Mouse (Mus musculus) hindbrain, postnatal 0 days (tissue): ENCODE results near the gene Arl1. TPM values are rescaled to one million over a fixed set of nuclear protein-coding genes. Genes with fewer than 3 reads are reported as not detected.
A peak's percentile ranks its signal among the peaks of the same experiment; 100 is the strongest.

Experiments
- ATAC-seq: fragments of 200-750 bp; cut with Nextera tagmentation; 2 replicates; pipeline ENCODE4 v1.8.0; 2017; ENCODE audit warnings: mild to moderate bottlenecking, moderate TSS enrichment, moderate library complexity
- DNase-seq: peaks from one replicate; pipeline ENCODE4 v3.0.0-alpha.2; 2015; ENCODE audit warnings: low spot score
- H3K27ac ChIP-seq: fragments of 300-500 bp; sonication (generic); 2 replicates; pipeline ENCODE4 v1.5.1; 2014; ENCODE audit warnings: mild to moderate bottlenecking
- H3K27me3 ChIP-seq: fragments of 300-500 bp; sonication (generic); 2 replicates; pipeline ENCODE4 v1.6.1; 2014; ENCODE audit warnings: low read length, mixed read lengths; ENCODE audit not compliant: insufficient read depth
- H3K36me3 ChIP-seq: fragments of 300-500 bp; sonication (generic); 2 replicates; pipeline ENCODE4 v1.6.1; 2014; ENCODE audit warnings: low read length, mixed read lengths; ENCODE audit not compliant: insufficient read depth
- H3K4me1 ChIP-seq: fragments of 300-500 bp; sonication (generic); 2 replicates; pipeline ENCODE4 v1.6.1; 2014; ENCODE audit warnings: antibody characterized with exemption, low read length, mixed read lengths; ENCODE audit not compliant: insufficient read depth
- H3K4me2 ChIP-seq: fragments of 300-500 bp; sonication (generic); 2 replicates; pipeline ENCODE4 v1.6.1; 2014; ENCODE audit warnings: low read depth, mild to moderate bottlenecking, low read length, moderate library complexity, mixed read lengths
- H3K4me3 ChIP-seq: fragments of 300-500 bp; sonication (generic); 2 replicates; pipeline ENCODE4 v1.5.1; 2014; ENCODE audit warnings: low read length
- H3K9ac ChIP-seq: fragments of 300-500 bp; sonication (generic); replicated peaks from 2 replicates; pipeline ENCODE4 v1.6.1; 2014; ENCODE audit warnings: mild to moderate bottlenecking, low read length, moderate library complexity, mixed read lengths
- H3K9me3 ChIP-seq: fragments of 300-500 bp; sonication (generic); 2 replicates; pipeline ENCODE4 v1.6.1; 2016; ENCODE audit warnings: low read length, mixed read lengths
- CTCF ChIP-seq: IDR thresholded peaks from 2 replicates; pipeline ENCODE4 v1.5.1; 2016; ENCODE audit warnings: antibody characterized with exemption, control low read depth, low read depth
- WGBS: fragments of 180-500 bp; shearing (Covaris S2); extraction: QIAGEN DNeasy Blood & Tissue Kit; methylation state at CpG from one replicate; pipeline ENCODE4 v1.1.7; 2014; 5-methylcytosine and 5-hydroxymethylcytosine counted together
- polyA plus RNA-seq: library from polyadenylated mRNA; unstranded; fragments of >200 nt; fragmentation: Nextera tagmentation; extraction: Ambion mirVana; gene quantifications from 2 replicates; pipeline ENCODE4 v1.2.1, GENCODE M21; 2015
- total RNA-seq: library from RNA; depleted of rRNA; stranded (reverse); fragments of >200 nt; gene quantifications from 2 replicates; pipeline ENCODE4 v1.2.3, GENCODE M21; 2014

The Arl1 gene
- total and polyA plus RNA-seq, 2 experiments from 2014 or later, result 59.8 to 164 TPM

DNA sequence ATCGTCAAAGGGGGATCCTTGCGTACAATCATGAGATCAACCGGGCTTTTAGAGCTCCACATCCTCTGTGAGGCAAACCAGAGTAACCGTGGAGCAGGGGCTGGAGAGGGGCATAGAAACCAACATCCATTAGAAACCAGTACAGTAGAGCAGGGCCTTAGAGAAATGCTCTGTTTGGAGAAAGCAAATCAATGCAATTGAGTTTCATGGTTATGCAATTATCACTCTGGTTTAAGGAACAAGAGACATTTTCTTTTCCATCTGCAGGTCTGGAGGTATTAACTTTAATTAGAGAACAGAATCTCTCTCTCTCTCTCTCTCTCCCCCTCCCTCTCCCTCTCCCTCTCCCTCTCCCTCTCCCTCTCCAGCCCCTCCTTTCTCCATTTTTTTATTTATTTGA lies 15.9 kb upstream of the Arl1 start:
- no peak for ATAC-seq
- WGBS, result 78% methylated on average over 4 of the region's 4 CpGs
- Histone ChIP-seq H3K27me3 (no peaks in the 10 kb centered on the region), H3K9ac (no peak overlapping the region), H3K9me3 (no peaks in the 10 kb centered on the region), H3K4me2 (no peak overlapping the region), H3K4me1 (no peaks in the 10 kb centered on the region), H3K36me3 (no peaks in the 10 kb centered on the region), H3K27ac (no peak overlapping the region), H3K4me3 (no peak overlapping the region)
- DNase-seq, result no peak
- TF ChIP-seq CTCF, result no peak

DNA sequence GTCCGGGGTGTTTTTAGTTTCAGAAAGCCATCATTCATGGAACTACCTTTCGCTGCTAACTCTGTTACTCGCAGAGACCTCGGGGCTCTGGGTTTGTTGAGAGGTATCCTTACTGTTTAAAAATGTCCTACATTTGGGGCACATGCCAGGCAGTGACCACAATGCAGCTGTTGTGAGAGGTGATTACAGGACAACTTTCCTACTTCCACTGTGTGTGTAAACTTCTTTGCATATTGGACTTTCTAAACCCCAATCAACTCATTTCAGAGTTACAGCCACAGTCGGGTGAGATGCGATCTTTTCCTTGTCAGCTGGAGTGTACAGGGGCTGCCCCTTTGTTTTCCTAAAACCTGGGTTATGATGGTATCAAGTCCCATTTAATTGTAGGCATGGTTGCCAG lies 15.0 kb upstream of the Arl1 start:
- Histone ChIP-seq H3K27ac (no peak overlapping the region), H3K4me2 (no peak overlapping the region), H3K27me3 (no peaks in the 10 kb centered on the region), H3K4me1 (no peaks in the 10 kb centered on the region), H3K36me3 (no peaks in the 10 kb centered on the region), H3K9ac (no peak overlapping the region), H3K9me3 (no peaks in the 10 kb centered on the region), H3K4me3 (no peak overlapping the region)
- no peak for DNase-seq
- no peak for TF ChIP-seq CTCF
- WGBS, result 67% methylated on average over 6 of the region's 6 CpGs
- ATAC-seq, result no peak

DNA sequence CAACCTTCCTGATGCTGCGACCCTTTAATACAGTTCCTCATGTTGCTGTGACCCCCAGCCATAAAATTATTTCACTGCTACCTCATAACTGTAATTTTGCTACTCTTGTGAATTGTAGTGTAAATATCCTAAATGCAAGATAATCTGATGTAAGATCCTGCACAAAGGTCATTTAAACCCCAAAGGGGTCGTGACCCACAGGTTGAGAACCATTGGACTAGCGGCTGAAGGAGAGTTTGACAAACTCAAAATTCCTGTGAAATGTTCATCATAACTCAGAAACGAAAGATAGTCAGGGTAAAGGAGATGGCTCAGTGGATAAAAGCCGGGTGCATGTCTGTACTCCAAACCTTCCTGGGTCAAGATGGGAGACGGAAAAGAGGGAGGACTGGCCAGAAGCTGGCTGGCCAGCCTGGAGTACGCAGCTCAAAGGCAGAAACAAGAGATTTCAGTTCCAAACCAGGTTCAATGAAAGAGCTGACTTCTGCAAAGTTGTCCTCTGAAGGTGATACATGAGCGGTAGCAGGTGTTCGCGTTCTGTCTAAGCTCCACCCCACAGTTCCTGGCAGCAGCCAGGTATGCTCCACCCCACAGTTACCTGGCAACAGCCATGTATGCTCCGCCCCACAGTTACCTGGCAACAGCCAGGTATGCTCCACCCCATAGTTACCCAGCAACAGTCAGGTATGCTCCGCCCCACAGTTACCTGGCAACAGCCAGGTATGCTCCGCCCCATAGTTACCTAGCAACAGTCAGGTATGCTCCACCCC lies 13.5 kb upstream of the Arl1 start:
- Histone ChIP-seq H3K9me3 (no peaks in the 10 kb centered on the region), H3K4me3 (no peak overlapping the region), H3K27ac (no peak overlapping the region), H3K4me1 (no peaks in the 10 kb centered on the region), H3K9ac (no peak overlapping the region), H3K36me3 (no peaks in the 10 kb centered on the region), H3K4me2 (no peak overlapping the region), H3K27me3 (no peaks in the 10 kb centered on the region)
- no peak for TF ChIP-seq CTCF
- 61% methylated on average over 13 of the region's 13 CpGs for WGBS
- DNase-seq (no peak), ATAC-seq (no peak)

DNA sequence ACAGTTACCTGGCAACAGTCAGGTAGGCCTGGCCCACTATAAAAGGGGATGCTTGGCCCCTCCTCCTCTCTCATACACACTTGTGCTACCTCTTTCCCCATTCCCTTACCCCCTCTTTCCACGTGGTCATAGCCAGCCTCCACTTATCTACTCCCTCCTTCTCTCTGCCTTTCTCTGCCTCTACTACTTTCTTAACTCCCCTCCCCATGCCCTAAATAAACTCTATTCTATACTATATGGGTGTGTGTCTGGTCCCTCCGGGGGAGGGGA lies 13.0 kb upstream of the Arl1 start:
- DNase-seq (no peak), ATAC-seq (no peak)
- Histone ChIP-seq H3K4me3 (no peak overlapping the region), H3K4me1 (no peaks in the 10 kb centered on the region), H3K36me3 (no peaks in the 10 kb centered on the region), H3K4me2 (no peak overlapping the region), H3K27me3 (no peaks in the 10 kb centered on the region), H3K27ac (no peak overlapping the region), H3K9me3 (no peaks in the 10 kb centered on the region), H3K9ac (no peak overlapping the region)
- 43% methylated on average over 2 of the region's 2 CpGs for WGBS
- TF ChIP-seq CTCF, result no peak

DNA sequence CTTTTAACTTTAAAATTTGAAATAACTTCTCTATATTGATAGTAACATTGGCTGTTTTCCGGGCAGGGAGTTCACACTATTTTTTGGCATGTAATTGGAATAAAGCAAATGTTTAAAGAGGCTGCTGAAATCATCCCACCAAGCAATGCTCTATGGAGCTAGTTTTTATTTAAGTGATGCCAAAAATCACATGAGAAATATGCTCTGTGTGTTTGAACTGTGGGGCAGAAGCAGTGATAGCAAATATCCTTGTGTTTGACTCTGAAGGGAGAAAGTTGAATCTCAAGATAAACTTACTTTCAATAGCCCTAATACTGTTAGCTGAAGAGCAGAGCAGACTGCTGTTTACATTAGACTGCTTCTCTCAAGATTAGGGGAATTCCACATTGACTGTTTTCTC lies 11.0 kb upstream of the Arl1 start:
- Histone ChIP-seq H3K4me2 (no peak overlapping the region), H3K36me3 (no peaks in the 10 kb centered on the region), H3K9me3 (no peaks in the 10 kb centered on the region), H3K27ac (no peak overlapping the region), H3K4me3 (no peak overlapping the region), H3K9ac (no peak overlapping the region), H3K4me1 (no peaks in the 10 kb centered on the region), H3K27me3 (no peaks in the 10 kb centered on the region)
- WGBS, result 81% methylated on average over 1 of the region's 1 CpGs
- no peak for ATAC-seq
- DNase-seq, result no peak
- TF ChIP-seq CTCF, result no peak

DNA sequence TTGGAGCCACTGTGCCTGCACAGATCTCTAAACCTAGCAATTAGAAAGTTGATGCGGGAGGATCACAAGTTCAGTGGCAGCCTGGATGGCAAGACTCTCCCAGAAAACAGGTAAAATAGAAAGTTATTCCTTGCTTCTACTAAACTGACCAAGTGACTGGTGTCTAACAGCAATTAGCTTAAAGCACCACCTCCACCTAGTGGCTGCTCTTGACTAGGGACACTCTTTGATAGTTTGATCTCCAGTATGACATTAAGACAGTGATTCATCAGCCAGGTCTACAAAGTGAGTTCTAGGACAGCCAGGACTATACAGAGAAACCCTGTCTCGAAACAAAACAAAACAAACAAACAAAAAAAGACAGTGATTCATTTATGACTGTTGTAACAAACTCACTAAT lies 5.3 kb upstream of the Arl1 start:
- Histone ChIP-seq H3K27ac (no peak overlapping the region), H3K9me3 (no peaks in the 10 kb centered on the region), H3K4me2 (no peak overlapping the region), H3K4me3 (no peak overlapping the region), H3K27me3 (no peaks in the 10 kb centered on the region), H3K4me1 (no peaks in the 10 kb centered on the region), H3K36me3 (no peaks in the 10 kb centered on the region), H3K9ac (no peak overlapping the region)
- ATAC-seq (no peak), DNase-seq (peak; percentile 62)
- 64% methylated on average over 2 of the region's 2 CpGs for WGBS
- peak; percentile 71 for TF ChIP-seq CTCF

DNA sequence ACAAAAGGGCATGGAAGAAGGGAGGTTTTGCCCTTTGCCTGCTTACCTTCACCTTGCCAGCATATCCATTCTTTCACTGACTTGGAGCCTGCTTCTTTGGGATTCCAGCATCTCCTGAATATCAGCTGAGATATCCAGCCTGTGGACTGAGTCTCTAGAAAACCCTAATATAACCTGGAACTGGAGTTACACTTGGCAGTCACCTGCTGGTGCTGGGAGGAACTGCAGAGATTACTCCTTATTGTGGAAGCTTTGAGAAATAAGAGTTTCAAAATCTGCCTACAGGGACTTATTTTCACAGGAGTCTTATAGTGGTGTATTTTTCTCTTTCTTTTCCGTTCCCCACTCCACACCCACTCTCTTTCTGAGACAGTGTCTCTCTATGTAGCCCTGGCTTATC lies 3.5 kb upstream of the Arl1 start:
- Histone ChIP-seq H3K9ac (no peak overlapping the region), H3K4me1 (peaks cover 2% of the 10 kb centered on the region; the same call in 1 of the 2 replicates), H3K36me3 (no peaks in the 10 kb centered on the region), H3K4me3 (no peak overlapping the region), H3K9me3 (no peaks in the 10 kb centered on the region), H3K27ac (no peak overlapping the region), H3K4me2 (no peak overlapping the region), H3K27me3 (no peaks in the 10 kb centered on the region)
- 67% methylated on average over 1 of the region's 1 CpGs for WGBS
- ATAC-seq (no peak), DNase-seq (peak; percentile 76)
- TF ChIP-seq CTCF, result peak; percentile 83
